Mouse (Mus musculus) adrenal gland, adult 2 months (tissue): ENCODE results near the gene Ptpn21. TPM values are rescaled to one million over a fixed set of nuclear protein-coding genes. Genes with fewer than 3 reads are reported as not detected.

Experiments
- DNase-seq: peaks from one replicate; pipeline ENCODE4 v3.0.0; 2021
- polyA plus RNA-seq: library from polyadenylated mRNA; depleted of rRNA; stranded (reverse); fragments of >200 nt; gene quantifications from 2 replicates; pipeline ENCODE4 v1.2.3, GENCODE M21; 2012
- total RNA-seq, 2 experiments: library from RNA; stranded (reverse); gene quantifications; 2 replicates each; pipeline ENCODE4 v1.2.3; 2021

Ptpn21 gene
- total and polyA plus RNA-seq, 3 experiments: 15.3 to 24.1 (median 19.8) TPM

- DNase-seq: no peak
Observed at GRCm38 (mm10) chr12:98724224-98724623, 13.0 kb downstream of the Ptpn21 start.

- no peak for DNase-seq
Observed at GRCm38 (mm10) chr12:98721030-98721429, 16.2 kb downstream of the Ptpn21 start.

GRCm38 (mm10) chr12:98720628-98721027, 16.6 kb downstream of the Ptpn21 start:
- DNase-seq: no peak

GRCm38 (mm10) chr12:98716142-98716541, 21.1 kb downstream of the Ptpn21 start:
- no peak for DNase-seq

DNA sequence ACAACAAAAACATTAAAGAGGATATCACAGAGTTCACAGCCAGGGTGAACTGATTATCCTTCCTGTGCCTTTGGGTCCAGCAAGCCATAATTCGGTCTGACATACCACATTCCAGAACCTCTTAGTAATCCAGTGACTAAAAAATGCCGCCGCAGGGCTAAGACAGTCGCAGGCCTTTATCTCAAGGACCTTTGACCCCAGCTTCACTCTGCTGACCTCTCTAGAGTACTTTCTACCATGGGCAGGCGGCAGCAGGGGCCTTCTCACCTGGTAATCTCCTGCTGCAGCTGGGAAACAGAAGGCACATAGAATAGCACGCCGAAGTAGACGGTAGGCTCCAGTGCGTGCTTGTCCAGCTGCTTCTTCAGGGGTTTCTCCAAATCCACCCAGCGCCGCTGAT, 22.4 kb downstream of the Ptpn21 start:
- DNase-seq: peak; percentile 76

- DNase-seq: no peak
Observed at GRCm38 (mm10) chr12:98713621-98714103, 23.5 kb downstream of the Ptpn21 start.

DNA sequence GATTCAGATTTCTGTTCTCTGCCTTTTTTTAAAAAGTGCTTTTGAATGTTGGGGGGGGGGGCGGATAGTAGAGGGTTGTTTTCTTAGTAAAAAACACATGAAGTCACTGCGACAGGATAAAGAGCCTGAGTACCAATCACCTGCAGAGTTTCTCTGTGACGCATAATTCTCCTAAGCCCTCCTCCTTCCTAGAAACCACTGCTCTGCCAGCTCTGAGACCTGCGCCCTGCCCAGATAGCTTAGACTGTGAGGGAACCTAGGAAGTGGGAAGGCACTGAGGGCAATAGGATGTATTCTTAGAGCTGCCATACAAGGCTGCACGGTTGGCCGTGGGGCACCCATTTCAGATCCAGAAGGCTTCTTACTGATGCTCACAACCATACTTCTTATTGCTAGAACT, 24.4 kb downstream of the Ptpn21 start:
- DNase-seq: no peak

- no peak for DNase-seq
Observed at GRCm38 (mm10) chr12:98703961-98704360, 33.2 kb downstream of the Ptpn21 start.

DNA sequence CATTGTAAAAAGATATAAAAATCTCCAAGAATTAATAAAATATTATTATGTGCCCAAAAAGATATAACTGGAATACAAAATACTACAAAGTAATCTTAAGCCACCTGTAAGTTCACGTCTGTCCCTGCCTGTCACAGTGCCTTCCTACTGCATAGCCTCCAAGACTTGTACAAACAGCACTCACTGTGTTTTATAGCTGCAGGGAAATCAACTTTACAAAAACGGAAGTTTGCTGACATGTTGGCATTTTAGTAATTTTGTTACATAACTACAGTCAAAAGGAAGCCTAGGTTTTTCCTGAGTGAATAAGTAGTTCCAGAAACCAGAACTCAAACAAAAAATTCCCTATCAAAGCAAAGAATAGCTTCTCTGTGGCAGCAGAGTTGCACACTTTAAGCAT, 33.7 kb downstream of the Ptpn21 start:
- DNase-seq: no peak

GRCm38 (mm10) chr12:98701564-98701963, 35.6 kb downstream of the Ptpn21 start:
- no peak for DNase-seq

DNA sequence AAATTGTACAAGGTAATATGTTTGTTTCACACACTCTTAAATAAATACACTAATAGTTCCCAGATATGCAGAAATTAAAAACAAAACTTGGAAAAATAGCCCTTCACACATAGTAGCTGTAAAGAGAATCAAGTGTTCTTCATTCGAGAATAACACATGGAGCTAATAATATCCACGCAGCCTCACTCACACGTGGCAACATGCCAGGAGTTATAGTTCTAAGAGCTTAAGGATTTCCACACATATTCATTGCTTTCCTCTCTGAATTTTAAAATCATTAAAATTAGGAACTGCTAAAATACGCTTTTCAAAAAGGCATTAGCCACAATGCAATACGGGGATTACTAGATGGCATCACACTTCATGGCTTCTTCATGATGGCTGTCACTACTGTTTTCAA, 40.0 kb downstream of the Ptpn21 start:
- DNase-seq: no peak

DNA sequence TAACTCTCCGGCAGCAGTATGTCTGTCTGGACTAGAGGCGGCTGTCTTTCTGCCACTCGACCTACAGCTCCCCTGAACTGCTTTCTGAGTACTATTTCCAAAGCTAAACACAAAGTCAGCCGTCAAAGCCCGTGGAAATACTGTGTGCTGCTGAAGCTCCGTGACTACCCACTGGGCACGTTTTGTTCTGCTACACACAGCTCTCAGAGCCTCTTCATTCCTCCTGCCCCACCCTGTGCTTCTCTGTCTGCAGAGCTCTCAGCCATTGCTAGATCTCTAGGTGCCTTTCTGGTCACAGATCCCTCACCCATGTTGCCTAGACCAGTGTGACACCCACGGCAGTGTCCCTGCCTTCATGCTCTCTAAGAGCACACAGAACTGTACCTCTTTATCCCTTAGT, 47.0 kb downstream of the Ptpn21 start:
- no peak for DNase-seq

DNA sequence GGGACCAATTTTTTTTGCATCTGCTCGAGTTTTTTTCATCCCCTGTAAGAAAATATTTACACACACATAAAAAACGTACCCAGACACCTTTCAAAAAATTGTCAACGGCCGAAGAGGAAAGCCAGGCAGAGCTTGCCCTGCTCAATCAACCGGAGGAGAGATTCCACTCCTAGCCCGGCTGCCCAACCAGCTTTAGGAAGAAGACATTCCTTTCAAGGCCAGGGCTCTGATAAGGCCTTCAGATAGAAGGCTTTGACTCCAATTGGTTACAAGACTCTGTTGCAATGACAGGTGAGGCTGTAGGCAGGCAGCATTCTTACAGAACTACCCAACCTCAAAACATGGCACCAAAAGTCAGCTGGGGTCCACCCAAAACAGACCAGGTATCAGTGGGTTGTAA, 53.6 kb downstream of the Ptpn21 start:
- no peak for DNase-seq

DNA sequence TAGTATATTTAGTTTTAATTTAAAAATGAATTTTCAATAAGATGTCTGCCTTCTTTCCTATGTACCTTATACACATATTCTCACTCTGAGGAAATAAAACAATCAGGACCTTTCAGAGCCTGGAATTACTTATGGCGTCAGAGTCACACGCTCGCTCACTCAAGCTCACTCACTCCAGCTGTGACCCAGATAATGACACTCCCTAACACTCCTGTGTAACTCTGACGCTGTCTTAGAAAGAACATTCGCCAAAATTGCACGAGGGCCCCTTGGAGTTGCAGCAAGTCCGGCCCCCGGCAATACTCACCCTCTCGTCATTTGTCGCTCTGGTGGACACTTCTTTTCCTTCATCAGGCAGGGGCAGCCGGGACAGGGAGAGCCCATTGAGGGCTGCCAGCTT, 54.0 kb downstream of the Ptpn21 start:
- no peak for DNase-seq

DNA sequence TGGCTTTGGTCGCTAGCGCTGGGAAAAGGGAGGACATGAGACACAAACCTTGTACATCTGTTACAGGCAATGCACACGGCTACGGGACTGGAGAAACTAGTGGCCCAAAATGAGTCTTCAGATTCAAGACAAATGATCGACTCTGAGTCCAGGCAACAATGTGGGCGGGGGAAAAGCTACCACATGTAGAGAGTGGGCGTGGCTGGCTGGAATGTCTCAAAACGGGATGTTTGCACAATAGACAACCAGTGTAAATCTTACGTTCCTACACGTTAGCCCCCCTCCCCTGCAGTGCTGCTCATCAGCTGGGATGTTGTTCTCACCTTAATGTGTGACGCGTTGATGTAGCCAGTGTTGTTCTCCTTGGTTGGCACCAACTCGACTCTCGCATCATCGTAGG, 55.0 kb downstream of the Ptpn21 start:
- DNase-seq: no peak

DNA sequence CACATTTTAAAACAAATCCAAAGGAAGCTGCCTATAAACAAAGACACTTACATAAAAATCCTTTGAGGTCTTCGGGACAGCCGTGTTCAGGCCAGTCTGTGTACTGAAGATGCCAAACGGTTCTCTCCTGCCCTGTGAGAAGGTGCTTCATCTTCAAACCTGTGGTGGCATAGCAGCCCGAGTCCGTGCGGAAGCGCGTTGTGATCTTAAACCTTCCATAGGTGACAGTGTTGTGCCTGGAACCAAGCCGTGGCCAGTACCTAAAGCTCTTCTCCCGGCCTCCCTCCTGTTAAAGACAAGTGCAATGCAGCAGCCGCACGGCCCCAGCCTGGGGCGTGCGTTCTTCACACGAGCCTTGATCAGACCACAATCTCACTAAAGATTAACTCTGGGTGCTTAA, 57.3 kb downstream of the Ptpn21 start:
- no peak for DNase-seq

- DNase-seq: no peak
Observed at GRCm38 (mm10) chr12:98677336-98677735, 59.9 kb downstream of the Ptpn21 start.

- DNase-seq: no peak
Observed at GRCm38 (mm10) chr12:98676861-98677260, 60.3 kb downstream of the Ptpn21 start.

DNA sequence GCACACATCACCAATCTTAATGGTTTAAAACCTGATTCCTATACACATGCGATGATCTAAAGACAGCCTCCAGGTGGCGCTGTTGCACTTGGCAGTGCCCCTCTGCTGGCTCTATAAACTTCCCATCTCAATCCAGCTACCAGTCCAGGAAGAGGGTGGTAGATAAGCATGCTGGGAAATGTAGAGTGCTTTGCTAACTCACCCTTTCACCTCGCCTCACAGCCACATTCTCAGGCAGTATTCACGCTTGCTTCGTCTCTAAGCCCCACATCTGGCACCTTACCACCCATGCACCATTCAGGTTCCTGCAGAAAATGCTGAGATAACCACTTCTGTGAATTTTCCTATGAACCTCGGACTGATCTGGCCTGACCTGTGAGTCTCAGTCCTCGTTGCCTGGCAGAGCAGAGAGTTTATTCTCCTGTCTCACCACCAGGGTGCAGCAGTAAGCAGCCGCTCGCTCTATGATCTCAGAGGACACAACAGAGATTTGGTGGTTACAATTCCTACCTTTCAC, 62.5 kb downstream of the Ptpn21 start:
- peak; percentile 85 for DNase-seq

GRCm38 (mm10) chr12:98673879-98674278, 63.3 kb downstream of the Ptpn21 start:
- no peak for DNase-seq

GRCm38 (mm10) chr12:98670429-98670828, 66.8 kb downstream of the Ptpn21 start:
- peak; percentile 26 for DNase-seq

GRCm38 (mm10) chr12:98669864-98670263, 67.3 kb downstream of the Ptpn21 start:
- peak; percentile 57 for DNase-seq

- peak; percentile 57 for DNase-seq
Observed at GRCm38 (mm10) chr12:98669086-98669485, 68.1 kb downstream of the Ptpn21 start.

DNA sequence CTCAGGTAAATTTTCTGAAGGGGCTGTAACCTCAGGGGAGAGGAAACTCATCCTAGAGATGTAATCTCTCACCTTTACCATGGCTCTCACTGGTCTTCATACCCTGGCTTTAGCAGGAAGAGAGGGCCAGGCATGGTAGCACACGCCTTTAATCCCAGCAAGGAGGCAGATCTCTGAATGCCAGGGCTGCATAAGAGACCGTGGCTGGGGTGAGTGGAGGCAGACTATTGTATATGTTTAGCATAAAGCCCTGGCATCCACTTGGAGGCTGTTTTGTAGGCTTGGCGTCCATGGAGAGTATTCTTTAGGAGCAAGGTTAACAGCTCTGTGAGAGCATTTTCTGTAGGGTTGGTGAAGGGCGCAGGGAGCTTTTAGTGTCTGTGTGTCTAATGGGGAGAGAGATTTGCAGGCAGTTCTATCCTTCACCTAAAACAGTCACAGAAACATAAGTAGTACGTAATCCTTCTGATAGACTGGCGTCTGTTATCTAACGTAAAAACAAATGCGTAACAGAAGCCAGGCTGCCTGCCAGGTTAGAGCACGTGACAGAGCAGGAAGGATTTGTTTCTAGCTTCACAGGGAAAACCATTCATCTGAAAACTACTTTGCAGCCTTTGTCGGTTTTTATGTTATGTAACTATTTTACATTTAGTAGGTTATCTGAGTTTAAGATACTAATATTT, 68.9 kb downstream of the Ptpn21 start:
- DNase-seq: peak; percentile 81
